Mouse (Mus musculus) liver, embryonic 15.5 days (tissue): ENCODE measurements around the gene Gm44790. TPM values are rescaled to one million over a fixed set of nuclear protein-coding genes. Genes with fewer than 3 reads are reported as not detected.
A peak's percentile ranks its signal among the peaks of the same experiment; 100 is the strongest.
"Not testable (repeated sequence)": the region's sequence is repeated elsewhere in the genome, so short reads cannot be mapped to it uniquely, and the experiment has no call there.

Experiments used
- ATAC-seq: fragments of 200-750 bp; cut with Nextera tagmentation; 2 replicates; pipeline ENCODE4 v1.8.0; 2017; ENCODE audit warnings: moderate number of reproducible peaks, mild to moderate bottlenecking, moderate library complexity; ENCODE audit not compliant: insufficient read depth
- H3K27ac ChIP-seq: fragments of 300-500 bp; sonication (generic); replicated peaks from 2 replicates; pipeline ENCODE4 v1.5.1; 2015; ENCODE audit warnings: mild to moderate bottlenecking, inconsistent platforms
- H3K27me3 ChIP-seq: fragments of 300-500 bp; sonication (generic); 2 replicates; pipeline ENCODE4 v1.6.1; 2015; ENCODE audit warnings: mild to moderate bottlenecking, inconsistent platforms
- H3K36me3 ChIP-seq: fragments of 300-500 bp; sonication (generic); replicated peaks from 2 replicates; pipeline ENCODE4 v1.6.1; 2015; ENCODE audit warnings: moderate library complexity, mild to moderate bottlenecking, inconsistent platforms
- H3K4me1 ChIP-seq: fragments of 300-500 bp; sonication (generic); replicated peaks from 2 replicates; pipeline ENCODE4 v1.6.1; 2015; ENCODE audit warnings: inconsistent platforms
- H3K4me2 ChIP-seq: fragments of 300-500 bp; sonication (generic); 2 replicates; pipeline ENCODE4 v1.6.1; 2015; ENCODE audit warnings: moderate library complexity, mild to moderate bottlenecking, inconsistent platforms
- H3K4me3 ChIP-seq: fragments of 300-500 bp; sonication (generic); replicated peaks from 2 replicates; pipeline ENCODE4 v1.5.1; 2015; ENCODE audit warnings: mild to moderate bottlenecking, inconsistent platforms
- H3K9ac ChIP-seq: fragments of 300-500 bp; sonication (generic); 2 replicates; pipeline ENCODE4 v1.6.1; 2015; ENCODE audit warnings: moderate library complexity, mild to moderate bottlenecking, inconsistent platforms
- H3K9me3 ChIP-seq: fragments of 300-500 bp; sonication (generic); replicated peaks from 2 replicates; pipeline ENCODE4 v1.6.1; 2016; ENCODE audit warnings: inconsistent platforms
- WGBS: fragments of 180-500 bp; shearing (Covaris S2); methylation state at CpG from one replicate; pipeline ENCODE4 v1.1.7; 2015; ENCODE audit warnings: mixed read lengths; ENCODE audit not compliant: insufficient replicate concordance; 5-methylcytosine and 5-hydroxymethylcytosine counted together
- polyA plus RNA-seq: library from polyadenylated mRNA; unstranded; fragments of >200 nt; fragmentation: Nextera tagmentation; extraction: Ambion mirVana; gene quantifications from 2 replicates; pipeline ENCODE4 v1.2.1, GENCODE M21; 2015

The Gm44790 gene
- polyA plus RNA-seq, result not detected in 2 replicates

- WGBS, result 87% methylated on average over 1 of the region's 1 CpGs
- H3K27ac ChIP-seq, result no peak within 1 kb of the TSS
- no peak within 1 kb of the TSS for H3K9ac ChIP-seq
- no peaks in the 10 kb centered on the region for H3K4me1 ChIP-seq
- no peaks in the 10 kb centered on the region for H3K9me3 ChIP-seq
- H3K4me3 ChIP-seq, result no peak within 1 kb of the TSS
- no peak for ATAC-seq
- no peak within 1 kb of the TSS for H3K4me2 ChIP-seq
- H3K27me3 ChIP-seq, result no peaks in the 10 kb centered on the region
- H3K36me3 ChIP-seq, result peaks cover 62% of the 10 kb centered on the region
Measured at GRCm38 (mm10) chr6:86426358-86426757, at the start of gene Gm44790. Gm44790 (plus strand) TSS chr6:86426658.

DNA sequence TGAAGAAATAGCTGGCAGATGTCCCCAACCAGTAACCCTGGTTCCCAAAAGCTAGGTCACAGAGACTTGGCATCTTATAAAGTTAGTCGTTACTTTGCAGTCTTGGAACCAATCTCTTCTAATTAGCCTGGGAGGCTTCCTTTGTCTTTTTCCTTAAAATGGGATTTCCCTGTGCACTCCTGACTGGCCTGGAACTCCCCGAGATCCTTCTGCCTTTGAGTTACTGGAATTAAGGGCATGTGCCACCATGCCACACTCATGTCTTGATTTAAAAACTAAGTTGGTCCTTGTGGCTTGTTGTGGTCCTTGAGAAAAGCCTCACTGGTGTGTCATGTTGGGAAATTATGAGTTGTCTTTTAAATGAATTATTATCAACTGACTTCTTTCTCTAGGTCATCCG, 48.1 kb upstream of the Gm44790 start:
- H3K27me3 ChIP-seq, result no peaks in the 10 kb centered on the region
- H3K36me3 ChIP-seq, result peaks cover 57% of the 10 kb centered on the region
- no peaks in the 10 kb centered on the region for H3K9me3 ChIP-seq
- 71% methylated on average over 3 of the region's 3 CpGs for WGBS
- no peak for ATAC-seq
- H3K27ac ChIP-seq, result no peak overlapping the region
- no peak overlapping the region for H3K9ac ChIP-seq
- H3K4me1 ChIP-seq, result peaks cover 3% of the 10 kb centered on the region
- no peak overlapping the region for H3K4me2 ChIP-seq
- H3K4me3 ChIP-seq, result no peak overlapping the region

DNA sequence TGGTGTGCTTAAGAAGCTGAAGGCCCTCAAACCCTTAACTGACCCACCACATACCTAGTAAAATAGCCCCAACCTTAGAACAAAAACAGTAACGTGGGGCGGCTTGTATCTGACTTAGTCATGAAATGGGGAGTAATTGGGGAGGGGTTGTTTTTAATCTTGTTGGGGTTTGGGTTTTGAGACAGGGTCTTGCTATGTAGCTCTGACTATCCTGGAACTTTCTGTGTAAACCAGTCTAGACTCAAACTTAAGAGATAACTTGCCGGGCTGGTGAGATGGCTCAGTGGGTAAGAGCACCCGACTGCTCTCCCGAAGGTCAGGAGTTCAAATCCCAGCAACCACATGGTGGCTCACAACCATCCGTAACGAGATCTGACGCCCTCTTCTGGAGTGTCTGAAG, 46.3 kb upstream of the Gm44790 start:
- H3K27ac ChIP-seq, H3K4me2 ChIP-seq, H3K4me3 ChIP-seq, H3K9ac ChIP-seq, ATAC-seq, H3K27me3 ChIP-seq, H3K9me3 ChIP-seq: not testable (repeated sequence)
- Histone ChIP-seq H3K4me1 (peaks cover 15% of the 10 kb centered on the region), H3K36me3 (peaks cover 47% of the 10 kb centered on the region)
- 56% methylated on average over 8 of the region's 8 CpGs for WGBS

GRCm38 (mm10) chr6:86382551-86382950, 43.9 kb upstream of the Gm44790 start:
- Histone ChIP-seq H3K4me1 (peaks cover 15% of the 10 kb centered on the region), H3K9me3 (no peaks in the 10 kb centered on the region), H3K27ac (no peak overlapping the region), H3K4me3 (no peak overlapping the region), H3K36me3 (peaks cover 32% of the 10 kb centered on the region), H3K4me2 (no peak overlapping the region), H3K27me3 (no peaks in the 10 kb centered on the region), H3K9ac (no peak overlapping the region)
- ATAC-seq, result no peak

GRCm38 (mm10) chr6:86383370-86383769, 43.1 kb upstream of the Gm44790 start:
- WGBS, result 45% methylated on average over 16 of the region's 16 CpGs
- peaks cover 32% of the 10 kb centered on the region for H3K36me3 ChIP-seq

DNA sequence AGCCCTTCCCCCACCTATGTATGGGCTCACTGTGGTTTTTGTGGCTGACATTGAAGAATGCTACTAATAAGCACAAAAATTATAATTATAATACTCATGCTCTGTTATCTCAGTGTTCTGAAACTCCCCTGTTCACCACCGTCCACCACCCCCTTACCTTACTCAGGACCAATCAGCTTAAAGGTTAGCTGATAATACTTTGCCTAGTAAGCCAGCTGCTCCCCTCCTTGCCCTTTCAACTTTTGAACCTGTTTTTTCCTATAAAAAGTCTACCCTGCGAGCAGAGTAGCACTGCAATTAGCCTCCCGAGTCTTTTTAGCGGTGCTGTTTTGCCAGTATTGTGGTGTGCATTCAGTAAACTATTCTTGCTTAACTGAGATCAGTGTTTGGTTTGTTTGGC, 41.8 kb upstream of the Gm44790 start:
- Histone ChIP-seq H3K4me2 (peak overlapping the region; percentile 18; the same call in 1 of the 2 replicates), H3K9ac (no peak overlapping the region), H3K27ac (0 out of 2 replicates have a peak overlapping the region, but pooled peaks have one; percentile 16), H3K27me3 (no peaks in the 10 kb centered on the region), H3K36me3 (peaks cover 32% of the 10 kb centered on the region), H3K4me3 (no peak overlapping the region), H3K4me1 (peaks cover 15% of the 10 kb centered on the region), H3K9me3 (no peaks in the 10 kb centered on the region)
- ATAC-seq, result no peak
- 37% methylated on average over 4 of the region's 4 CpGs for WGBS

More at GRCm38 (mm10) chr6:86383370-86383769, 43.1 kb upstream of the Gm44790 start:
- no peaks in the 10 kb centered on the region for H3K27me3 ChIP-seq
- H3K4me2 ChIP-seq, result no peak overlapping the region
- H3K27ac ChIP-seq, result no peak overlapping the region
- no peaks in the 10 kb centered on the region for H3K9me3 ChIP-seq
- peaks cover 15% of the 10 kb centered on the region for H3K4me1 ChIP-seq
- no peak overlapping the region for H3K9ac ChIP-seq
- H3K4me3 ChIP-seq, result no peak overlapping the region
- no peak for ATAC-seq

DNA sequence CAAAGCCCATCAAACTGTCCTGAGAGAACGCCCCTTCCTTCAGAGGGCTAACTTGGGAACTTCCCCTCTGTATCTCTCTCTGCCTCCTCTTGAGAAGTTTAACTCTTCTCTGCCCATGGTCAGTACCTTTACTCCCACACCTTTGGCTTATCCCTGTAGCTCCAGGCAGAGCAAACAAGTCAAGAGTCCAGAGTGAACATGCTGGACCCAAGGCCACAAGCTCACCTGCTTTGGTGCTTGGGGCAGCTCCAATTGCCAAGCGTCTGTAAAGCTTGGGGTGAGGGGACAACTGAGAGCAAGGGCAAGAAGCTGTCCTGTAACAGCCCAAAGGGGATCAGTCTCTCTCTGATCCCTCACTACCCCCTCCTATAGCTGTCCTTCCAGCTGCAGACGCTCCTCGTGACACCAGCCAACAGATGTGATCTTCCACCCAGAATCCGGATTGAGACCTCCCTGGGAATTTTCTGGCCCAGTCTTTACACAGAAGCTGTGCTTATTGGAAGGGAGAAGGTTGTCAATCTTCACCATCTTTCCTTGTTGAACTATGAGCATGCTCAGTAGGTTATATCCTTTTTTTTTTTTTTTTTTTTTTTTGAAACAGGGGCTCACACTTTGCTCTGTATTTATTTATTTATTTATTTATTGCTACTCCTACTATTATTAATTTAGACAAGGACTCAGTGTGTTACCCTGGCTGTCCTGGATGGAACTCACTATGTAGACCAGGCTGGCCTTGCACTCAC, 40.9 kb upstream of the Gm44790 start:
- Histone ChIP-seq H3K27me3 (no peaks in the 10 kb centered on the region), H3K36me3 (peaks cover 36% of the 10 kb centered on the region), H3K9me3 (no peaks in the 10 kb centered on the region), H3K9ac (no peak overlapping the region), H3K27ac (peak overlapping the region; percentile 39; the same call in 1 of the 2 replicates), H3K4me2 (peak overlapping the region; percentile 18; the same call in 1 of the 2 replicates), H3K4me3 (no peak overlapping the region), H3K4me1 (peaks cover 15% of the 10 kb centered on the region)
- WGBS, result 59% methylated on average over 5 of the region's 5 CpGs
- peak; percentile 56 for ATAC-seq

DNA sequence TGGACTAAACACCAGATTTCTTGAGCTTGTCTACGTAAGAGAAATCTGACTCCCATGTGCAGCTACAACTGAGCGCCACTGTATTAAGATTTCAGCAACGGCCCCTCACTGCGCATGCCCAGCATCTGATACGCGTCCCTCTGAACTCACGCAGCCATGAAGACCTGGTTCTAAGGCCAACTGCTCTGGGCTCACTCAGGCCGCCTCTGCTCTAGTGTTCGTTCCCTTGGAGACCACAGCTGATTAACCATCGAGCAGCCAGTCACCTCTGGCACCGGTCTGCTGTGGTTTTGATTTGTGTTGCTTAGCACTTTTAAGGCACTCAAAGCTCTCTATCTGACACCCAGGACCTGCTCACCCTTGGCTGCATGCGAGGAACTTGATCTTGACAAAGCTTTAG, 39.1 kb upstream of the Gm44790 start:
- Histone ChIP-seq H3K9me3 (no peaks in the 10 kb centered on the region), H3K4me3 (no peak overlapping the region), H3K36me3 (peaks cover 54% of the 10 kb centered on the region), H3K4me2 (no peak overlapping the region), H3K27me3 (no peaks in the 10 kb centered on the region), H3K4me1 (peaks cover 15% of the 10 kb centered on the region), H3K9ac (no peak overlapping the region), H3K27ac (no peak overlapping the region)
- ATAC-seq, result no peak
- WGBS, result 79% methylated on average over 12 of the region's 12 CpGs

- Histone ChIP-seq H3K27ac (no peak overlapping the region), H3K4me3 (no peak overlapping the region), H3K27me3 (no peaks in the 10 kb centered on the region), H3K4me2 (no peak overlapping the region), H3K4me1 (peaks cover 15% of the 10 kb centered on the region), H3K9ac (no peak overlapping the region), H3K36me3 (peaks cover 62% of the 10 kb centered on the region), H3K9me3 (no peaks in the 10 kb centered on the region)
- WGBS, result 74% methylated on average over 18 of the region's 18 CpGs
- no peak for ATAC-seq
Measured at GRCm38 (mm10) chr6:86388461-86388860, 38.0 kb upstream of the Gm44790 start.

DNA sequence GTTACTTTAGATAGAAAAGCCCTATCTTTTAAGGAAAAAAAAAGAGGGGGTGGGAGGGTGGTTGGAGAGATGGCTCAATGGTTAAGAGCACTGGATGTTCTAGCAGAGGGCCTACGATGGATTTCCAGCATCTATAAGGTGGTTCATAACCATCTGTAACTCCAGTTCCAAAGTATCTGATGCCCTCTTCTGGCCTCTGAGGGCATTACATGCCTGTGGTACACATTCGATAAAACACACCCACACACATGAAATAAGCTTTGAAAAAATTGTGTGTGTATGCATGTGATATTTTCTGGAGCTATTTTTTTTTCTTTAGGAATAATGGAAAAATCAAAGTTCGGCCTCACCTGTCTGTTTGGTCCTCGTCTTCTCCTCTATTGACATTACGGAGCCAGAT, 35.1 kb upstream of the Gm44790 start:
- WGBS, result 76% methylated on average over 5 of the region's 5 CpGs

DNA sequence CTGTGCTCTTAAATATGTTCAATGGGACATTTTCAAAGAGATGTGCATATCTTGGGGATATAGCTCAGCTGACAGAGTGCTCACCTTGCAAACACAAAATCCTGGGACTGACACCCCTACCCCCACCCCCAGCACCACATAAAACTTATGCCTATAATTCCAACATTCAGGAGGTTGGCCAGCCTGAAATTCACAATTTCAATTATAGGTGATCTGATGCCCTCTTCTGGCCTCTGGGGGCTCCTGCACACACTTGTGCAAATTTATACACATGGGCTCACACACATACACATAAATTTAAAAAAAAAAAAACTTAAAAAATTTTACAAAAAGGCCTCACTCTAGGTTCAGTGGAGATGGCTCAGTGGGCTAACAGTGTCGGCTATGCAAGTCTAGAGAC, 33.3 kb upstream of the Gm44790 start:
- peaks cover 59% of the 10 kb centered on the region for H3K36me3 ChIP-seq
- no peak overlapping the region for H3K9ac ChIP-seq
- WGBS, result 74% methylated on average over 1 of the region's 1 CpGs

More for the DNA sequence above, 35.1 kb upstream of the Gm44790 start:
- Histone ChIP-seq H3K4me3 (no peak overlapping the region), H3K36me3 (peaks cover 72% of the 10 kb centered on the region), H3K27ac (no peak overlapping the region), H3K9ac (no peak overlapping the region), H3K27me3 (no peaks in the 10 kb centered on the region), H3K4me1 (peaks cover 26% of the 10 kb centered on the region), H3K9me3 (no peaks in the 10 kb centered on the region), H3K4me2 (no peak overlapping the region)
- no peak for ATAC-seq

More for the DNA sequence above, 33.3 kb upstream of the Gm44790 start:
- Histone ChIP-seq H3K4me3 (no peak overlapping the region), H3K27ac (no peak overlapping the region), H3K27me3 (0 out of 2 replicates have a peak, but pooled peaks cover 4% of the 10 kb centered on the region), H3K9me3 (no peaks in the 10 kb centered on the region), H3K4me2 (no peak overlapping the region), H3K4me1 (peaks cover 41% of the 10 kb centered on the region)
- no peak for ATAC-seq
